Mouse (Mus musculus) cerebellum, adult 8-10 months (tissue): ENCODE data around the gene Elk3.
A peak's percentile ranks its signal among the peaks of the same experiment; 100 is the strongest.

ENCODE experiments used
- DNase-seq: peaks from one replicate; pipeline ENCODE4 v3.0.0; 2022

The Elk3 gene

DNA sequence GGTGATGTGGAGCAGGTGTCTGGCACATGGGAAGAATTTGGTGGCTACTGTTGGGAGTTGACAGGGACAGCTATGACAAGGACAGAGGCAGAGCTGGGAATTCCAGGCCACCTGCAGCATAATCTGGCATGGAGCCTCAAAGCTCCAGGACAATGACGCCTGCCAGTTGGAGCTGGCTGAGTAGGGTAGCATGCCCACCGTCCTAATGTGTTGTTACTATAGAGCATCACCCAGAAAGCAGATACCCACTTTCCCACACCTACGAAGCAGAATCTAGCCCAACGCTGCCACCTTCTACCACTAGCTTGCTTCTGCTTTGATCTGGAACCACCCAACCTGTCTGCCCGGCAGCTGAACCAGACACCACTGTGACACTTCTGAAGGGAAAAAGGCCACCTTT, 46.9 kb downstream of the Elk3 start:
- no peak for DNase-seq

DNA sequence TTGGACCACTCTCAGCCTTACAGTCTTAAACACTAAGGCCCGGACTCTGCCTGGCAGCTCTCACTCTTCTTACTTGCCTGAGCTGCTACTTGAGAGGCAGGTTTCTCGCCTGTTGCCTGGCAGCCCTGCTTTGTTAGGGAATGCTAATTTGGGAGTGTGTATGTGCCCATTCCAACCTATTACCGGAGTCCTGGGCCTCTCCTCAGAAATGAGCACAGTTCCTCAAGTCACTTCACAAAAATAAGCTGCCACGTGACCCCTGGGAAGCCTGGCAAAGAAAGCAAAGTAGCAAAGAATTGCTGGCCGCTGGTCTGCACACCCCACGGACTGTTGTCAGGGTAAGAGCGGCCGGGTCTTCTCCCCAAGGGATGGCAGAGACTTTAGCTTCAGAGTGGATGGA, 47.5 kb downstream of the Elk3 start:
- no peak for DNase-seq

GRCm38 (mm10) chr10:93261981-93262499, 48.9 kb downstream of the Elk3 start:
- no peak for DNase-seq

DNA sequence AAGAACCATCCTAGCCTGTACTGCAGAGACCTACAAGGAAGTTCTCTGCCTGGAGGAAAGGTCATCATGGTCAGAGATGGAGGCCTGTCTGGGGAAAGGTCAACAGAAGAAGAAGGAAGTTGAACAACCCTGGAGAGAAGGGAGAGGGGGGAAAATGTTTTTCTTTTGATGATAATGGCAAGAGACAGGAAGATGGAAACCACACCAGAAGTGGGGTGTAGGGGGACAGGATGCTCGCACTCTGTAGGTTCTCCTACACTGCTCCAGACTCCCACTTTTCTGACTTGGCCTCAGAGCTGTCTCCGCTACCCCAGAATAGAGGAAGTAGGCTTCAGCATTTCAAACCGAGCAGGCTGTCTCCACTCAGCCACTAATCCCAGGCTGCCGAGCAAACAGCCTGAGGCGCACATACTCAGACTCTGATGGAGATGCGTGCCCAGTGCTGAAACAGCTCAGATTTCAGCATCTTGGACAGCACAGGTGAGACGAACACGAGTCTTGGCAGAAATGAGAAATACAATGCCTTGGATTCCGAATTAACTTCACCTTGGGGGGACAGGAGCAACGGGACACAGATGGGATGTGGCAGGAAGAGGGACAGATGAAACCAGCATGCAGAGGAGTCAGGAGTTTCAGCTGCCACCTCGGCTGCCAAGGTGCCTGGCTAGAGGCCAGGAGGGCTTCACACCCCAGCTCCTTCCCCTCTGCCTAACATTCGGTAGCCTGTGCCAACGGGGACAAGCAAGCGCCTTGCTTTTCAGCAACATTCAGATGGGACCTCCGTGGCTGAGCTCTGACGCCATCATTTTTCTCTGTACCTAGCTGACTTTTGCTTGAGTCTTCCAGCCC, 49.6 kb downstream of the Elk3 start:
- DNase-seq, result peak; percentile 65

DNA sequence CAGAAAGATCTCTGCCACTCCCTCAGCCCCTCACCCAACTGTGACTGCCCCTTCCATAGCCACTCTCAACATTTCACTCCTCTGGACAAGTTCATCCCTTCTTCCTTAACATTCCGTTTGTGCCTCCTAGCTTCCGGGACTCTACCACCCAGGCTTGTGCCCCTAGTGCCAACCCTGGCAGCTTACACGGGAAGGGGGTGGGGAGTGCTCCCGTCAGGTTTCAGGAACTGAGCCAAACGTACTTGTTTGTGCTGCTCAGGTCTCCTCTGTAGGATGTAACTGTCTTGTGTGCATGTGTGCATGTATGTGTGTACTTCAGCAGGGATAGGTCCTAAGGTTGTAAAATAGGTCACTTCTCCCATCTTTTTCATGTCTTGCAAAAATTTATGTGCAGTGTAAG, 51.1 kb downstream of the Elk3 start:
- no peak for DNase-seq

DNA sequence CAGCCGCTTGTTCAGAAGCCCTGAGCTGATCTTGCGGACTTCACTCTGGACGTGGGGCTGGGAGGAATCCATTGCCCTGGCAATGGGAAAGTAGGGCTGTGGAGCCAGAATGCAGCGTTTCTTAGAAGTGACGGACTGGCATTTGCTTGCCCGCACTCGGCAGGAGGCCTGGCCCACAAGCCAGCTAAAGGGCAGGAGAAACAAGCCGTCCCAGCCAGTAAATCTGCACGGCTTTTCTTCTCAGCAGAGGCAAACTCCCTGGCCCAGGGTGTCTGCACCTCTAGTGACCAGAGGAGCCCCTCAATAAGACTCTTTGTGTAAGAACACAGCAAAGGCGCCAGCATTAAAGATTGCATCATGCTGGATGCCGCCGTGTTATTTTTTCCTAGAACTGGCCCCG, 55.6 kb downstream of the Elk3 start:
- peak; percentile 75 for DNase-seq

DNA sequence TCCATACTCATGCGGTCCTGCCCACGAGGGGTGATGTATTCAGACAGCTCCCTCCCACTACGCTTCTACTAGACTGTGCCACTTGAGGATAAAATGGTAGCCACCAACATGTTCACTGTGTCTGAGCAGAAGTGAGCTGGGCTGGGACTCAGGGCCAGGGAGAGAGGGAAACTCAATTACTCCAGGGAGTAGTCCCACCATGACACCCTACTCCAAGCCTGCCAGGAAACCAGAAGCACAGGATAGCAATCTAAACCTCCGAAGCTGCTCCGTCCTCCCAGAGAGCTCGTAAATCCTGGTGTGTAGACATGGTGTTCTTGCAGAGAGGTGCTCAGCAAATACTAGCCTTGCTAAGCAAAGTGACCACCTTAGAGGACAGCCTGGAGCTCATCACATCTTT, 57.8 kb downstream of the Elk3 start:
- DNase-seq, result no peak

DNA sequence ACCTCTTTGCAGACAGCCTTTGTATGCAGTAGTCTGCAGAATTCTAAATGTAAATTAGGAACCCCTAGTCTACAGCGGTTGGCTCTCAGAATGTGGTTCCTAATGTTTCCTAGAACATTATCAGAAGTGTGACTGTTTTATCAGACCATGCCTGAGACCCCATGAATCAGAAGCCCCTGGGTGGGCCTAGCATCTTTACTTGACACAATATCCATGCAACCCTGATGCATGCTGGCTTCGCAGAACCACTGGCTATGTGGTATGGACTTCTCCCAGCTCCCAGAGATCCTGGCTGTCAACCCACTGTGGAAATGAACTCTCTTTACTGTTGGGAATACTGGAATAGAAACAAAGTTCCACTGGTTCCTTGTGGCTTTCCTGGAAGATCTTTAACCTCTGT, 58.3 kb downstream of the Elk3 start:
- no peak for DNase-seq

- no peak for DNase-seq
Observed at GRCm38 (mm10) chr10:93251426-93251825, 59.5 kb downstream of the Elk3 start.

GRCm38 (mm10) chr10:93250436-93251317, 60.3 kb downstream of the Elk3 start:
- DNase-seq, result no peak

DNA sequence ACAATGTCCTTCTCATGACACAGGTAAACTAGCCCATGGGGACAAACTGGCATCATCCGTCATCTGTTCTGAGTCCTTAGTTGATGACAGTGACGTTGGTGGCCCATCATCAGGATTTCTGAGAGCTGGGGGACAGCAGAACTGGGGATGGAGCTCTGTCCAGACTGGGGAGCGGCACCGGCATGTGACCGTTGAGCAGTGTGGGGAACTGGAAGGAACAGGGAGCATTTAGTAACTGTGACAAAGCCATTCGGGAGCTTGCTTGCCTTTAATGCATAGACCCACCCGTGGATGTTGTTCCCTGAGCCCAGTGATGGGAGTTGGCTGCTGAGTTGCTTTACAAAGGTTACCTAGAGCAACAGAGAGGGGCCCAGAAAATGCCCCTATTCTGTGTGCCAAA, 61.0 kb downstream of the Elk3 start:
- DNase-seq, result no peak

DNA sequence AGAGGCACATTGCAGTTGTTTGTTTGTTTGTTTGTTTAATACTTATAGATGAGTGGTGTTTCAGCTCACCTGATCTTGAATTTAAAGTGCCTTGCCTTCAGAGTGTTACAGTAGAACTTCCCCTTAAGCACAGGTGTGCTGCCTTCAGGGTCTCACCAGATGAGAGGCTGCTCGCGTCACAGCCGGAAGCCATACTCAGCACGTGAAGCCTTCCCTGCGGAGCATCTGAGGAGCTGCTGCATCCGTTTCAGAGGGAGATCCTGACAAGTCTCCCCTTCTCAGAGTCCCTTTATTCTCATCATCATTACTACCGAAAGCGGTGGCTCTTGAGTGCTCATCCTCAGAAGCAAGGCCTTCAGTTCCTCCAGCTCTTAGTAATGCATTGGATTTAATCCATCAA, 62.5 kb downstream of the Elk3 start:
- DNase-seq, result no peak

- no peak for DNase-seq
Observed at GRCm38 (mm10) chr10:93247902-93248301, 63.0 kb downstream of the Elk3 start.

GRCm38 (mm10) chr10:93247422-93247821, 63.5 kb downstream of the Elk3 start:
- no peak for DNase-seq

DNA sequence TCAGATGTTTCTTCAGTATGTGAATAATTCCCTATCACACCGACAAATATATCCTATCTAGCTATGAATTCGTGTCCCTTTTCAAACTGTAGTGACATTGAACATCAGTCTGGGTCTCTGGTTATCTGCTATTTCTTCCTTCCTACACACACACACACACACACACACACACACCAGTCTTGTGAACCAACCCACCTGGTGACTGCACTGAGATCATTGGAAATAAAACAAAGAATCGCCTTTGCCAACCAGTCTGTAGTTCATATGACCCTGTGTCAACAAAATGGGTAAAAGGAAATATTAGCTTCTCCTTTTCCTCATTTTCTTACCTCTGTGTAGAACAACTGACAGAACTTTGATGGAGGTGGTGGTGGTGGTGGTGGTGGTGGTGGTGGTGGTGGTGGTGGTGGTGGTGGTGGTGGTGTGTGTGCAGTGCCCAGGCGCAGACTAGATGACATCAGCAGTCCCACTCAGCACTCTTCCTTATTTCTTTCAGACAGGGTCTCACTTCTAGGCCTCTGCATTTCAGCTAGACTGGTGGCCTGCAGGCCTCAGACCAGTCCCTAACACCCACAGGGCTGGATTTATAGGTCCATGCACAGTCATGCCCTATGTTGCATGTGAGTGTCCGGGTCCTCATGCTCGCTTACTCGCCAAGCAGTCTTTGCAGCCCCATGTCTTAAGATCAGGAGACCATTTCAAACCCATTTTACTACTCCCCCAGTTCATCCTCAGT, 64.6 kb downstream of the Elk3 start:
- DNase-seq, result no peak

- no peak for DNase-seq
Observed at GRCm38 (mm10) chr10:93244209-93244705, 66.7 kb downstream of the Elk3 start.

DNA sequence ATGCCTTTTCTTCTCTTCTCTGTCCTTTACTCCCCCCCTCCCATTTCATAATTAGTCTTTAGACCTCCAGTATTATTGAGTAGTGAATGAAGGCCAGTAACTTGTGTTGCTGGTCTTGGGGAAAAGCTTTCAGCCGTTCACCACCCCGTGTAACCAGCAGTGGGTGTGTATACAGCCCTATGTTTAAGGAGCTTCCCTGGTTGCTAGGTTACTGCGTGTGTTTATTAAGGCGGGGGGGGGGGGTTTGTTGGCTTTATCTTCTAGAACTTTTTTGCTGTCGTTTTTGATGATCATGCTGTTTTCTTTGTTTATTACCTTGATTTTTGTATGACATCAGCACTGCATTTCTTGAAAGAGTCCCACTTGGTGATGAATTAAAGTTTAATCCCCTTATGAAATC, 68.1 kb downstream of the Elk3 start:
- DNase-seq, result no peak

DNA sequence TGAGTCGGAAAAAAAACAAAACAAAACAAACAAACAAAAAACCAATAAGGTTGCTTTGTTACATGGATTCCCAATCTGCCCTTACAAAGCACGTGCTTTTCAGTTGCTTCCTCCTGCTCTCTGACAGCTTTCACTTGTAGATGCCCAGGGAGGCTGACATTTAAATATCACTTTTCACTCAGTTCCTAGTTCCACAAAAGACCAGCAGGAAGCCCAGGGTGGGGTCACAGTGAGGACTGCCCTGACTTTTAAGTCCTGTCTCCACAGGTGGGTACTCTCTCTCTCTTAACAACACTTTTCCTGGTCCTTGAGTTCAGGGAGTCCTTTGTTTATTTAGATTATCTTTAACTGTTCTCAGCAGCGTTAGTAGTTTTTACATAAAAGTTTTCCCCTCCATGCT, 68.7 kb downstream of the Elk3 start:
- no peak for DNase-seq

DNA sequence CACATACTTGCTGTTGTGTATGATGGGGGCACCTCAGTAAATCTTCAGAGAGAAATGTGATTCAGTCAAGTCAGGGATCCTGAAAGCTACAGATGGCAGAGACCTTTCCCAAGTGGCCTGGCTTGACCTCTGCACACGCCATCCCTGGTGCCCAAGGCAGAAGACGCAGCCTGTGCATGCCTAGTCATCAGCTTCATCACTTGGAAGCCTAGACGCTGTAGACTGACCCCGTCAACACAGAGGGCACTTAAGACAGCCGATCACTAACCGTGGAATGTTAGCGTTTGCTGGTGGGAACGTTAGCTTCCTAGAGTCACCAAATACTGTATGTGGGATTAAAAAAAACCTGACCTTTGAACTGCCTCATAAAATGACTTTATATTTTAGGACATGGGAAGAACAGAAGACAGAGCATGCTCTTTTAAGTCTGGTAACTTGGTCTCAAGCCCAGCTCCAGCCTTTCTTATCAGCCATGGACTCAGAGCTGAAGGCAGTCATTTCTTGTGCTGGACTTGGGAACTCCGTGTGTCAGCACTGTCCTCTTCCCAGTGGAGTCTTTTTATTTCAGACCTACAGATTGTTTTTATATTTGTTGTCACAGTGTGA, 71.6 kb downstream of the Elk3 start:
- DNase-seq, result no peak

DNA sequence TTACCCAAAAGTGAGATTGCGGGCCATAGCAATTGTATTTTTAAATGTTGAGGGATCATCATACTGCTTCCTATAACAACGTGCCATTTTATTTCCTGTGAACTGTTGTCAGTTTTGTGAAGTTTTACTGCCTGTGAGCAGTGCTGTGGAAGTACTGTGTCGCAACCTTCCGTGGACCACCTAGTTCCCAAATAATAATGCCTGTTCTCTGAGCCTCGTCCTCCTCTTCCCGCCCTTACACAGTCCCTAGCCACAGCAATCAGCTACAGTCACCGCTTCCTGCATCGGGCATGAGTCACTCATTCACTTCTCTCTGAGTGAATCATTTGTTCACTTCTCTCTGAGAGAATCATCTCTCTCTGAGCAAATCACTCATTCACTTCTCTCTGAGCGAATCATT, 76.2 kb downstream of the Elk3 start:
- DNase-seq, result no peak

- DNase-seq, result no peak
Observed at GRCm38 (mm10) chr10:93233665-93234194, 77.2 kb downstream of the Elk3 start.

GRCm38 (mm10) chr10:93231893-93232292, 79.0 kb downstream of the Elk3 start:
- DNase-seq, result no peak
